Mouse (Mus musculus) c-Kit-negative CD71-positive TER-119-positive erythroid progenitor cells, embryonic 14.5 days (primary cell): ENCODE measurements around the gene Ncapd3.

Experiments used
- DNase-seq: peaks from one replicate; pipeline ENCODE4 v3.0.0-alpha.2; 2013; ENCODE audit warnings: low read depth, low spot score

Gene Ncapd3

DNA sequence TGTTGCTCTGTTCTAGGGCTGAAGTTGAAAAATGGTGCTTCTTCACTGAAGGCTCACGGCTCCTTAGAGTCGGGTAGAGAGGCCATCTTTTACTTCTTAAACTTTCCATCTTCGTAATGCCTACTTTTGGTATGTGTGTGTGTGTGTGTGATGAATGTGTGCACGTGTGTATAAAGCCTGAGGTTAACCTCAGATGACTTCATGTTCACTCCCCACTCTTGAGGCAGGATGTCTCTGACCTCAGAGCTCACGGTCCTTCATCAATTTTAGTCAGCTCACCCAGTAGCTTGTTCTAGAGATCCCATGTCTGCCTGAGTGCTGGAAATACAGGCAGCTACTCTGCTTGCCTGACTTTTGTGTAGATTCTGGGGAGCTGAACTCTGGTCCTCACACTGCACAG is 13.9 kb downstream of the Ncapd3 start:
- no peak for DNase-seq

GRCm38 (mm10) chr9:27049492-27049891 is 19.5 kb downstream of the Ncapd3 start:
- DNase-seq = no peak

GRCm38 (mm10) chr9:27058341-27058740 is 28.4 kb downstream of the Ncapd3 start:
- no peak for DNase-seq

DNA sequence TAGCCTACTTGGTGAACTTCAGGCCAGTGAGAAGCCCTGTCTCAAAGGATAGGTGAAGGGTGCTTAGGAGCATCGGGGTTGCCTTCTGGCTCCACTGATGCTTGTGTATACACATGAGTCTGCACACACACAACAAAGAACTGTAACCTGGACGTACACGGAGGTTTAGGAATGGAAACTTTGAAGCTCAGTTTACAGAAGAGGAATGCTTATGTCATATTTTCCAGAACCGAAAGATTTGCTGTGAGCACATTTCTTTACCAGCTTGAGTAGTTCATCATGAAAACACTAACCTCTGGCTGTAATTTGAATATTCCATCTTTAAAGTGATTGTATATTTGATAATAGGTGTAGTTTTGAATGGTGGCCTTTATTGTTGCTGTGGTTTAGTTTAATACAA is 40.9 kb downstream of the Ncapd3 start:
- no peak for DNase-seq

DNA sequence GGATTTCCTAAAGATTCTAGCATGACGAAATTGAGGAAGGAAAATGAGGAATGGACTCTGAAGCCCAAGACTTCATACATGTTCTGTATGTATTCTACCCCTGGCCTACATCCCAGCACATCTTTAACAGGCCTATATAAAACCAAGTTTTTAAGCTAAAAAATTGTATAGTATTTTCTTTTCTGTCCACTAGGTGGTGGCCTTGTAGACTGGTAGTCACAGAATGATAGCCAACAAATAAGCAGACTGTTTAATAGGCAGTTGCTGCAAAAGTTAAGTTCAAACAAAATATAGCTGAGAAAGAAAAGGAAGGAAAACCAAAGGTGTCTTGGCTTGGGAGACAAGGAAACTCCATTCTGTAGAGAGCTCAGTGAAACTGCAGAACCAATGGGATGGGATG is 44.7 kb downstream of the Ncapd3 start:
- DNase-seq = no peak

DNA sequence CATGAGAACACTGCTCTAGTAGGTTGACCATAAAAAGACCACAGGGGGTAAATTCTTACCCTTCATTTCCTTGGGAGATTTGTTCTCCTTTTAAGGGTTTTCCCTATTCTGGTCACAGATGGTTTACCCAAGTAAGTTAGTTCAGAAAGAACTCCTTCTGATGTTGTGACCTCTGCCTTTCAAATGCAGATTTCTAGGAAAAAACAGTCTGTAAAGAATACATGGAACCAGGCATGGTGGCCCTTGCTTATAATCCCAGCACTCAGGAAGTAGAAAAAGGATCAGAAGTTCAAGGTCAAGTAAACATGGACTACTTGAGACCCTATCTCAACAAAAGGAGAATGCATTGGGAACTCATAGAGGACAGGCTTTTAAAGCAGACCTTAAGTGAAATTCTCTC is 45.8 kb downstream of the Ncapd3 start:
- no peak for DNase-seq

DNA sequence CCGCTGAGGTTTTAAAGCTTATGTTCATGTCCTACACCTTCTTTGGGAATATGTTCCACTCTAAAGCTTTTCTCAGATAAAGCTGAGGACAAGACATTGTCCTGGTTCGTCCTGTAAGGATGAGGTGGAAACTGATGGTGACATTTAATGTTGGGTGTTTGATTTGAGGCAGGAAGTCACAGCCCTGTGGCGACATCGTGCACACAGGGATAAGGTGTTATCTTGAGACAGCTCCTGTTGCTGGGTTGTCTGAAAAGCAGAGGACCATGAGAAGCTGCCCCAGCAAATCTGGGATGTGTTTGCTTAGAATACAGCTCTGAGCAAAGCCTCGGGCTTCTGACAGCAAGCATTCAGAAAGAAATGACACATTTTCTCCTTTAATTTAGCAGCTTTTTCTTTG is 56.3 kb downstream of the Ncapd3 start:
- no peak for DNase-seq

DNA sequence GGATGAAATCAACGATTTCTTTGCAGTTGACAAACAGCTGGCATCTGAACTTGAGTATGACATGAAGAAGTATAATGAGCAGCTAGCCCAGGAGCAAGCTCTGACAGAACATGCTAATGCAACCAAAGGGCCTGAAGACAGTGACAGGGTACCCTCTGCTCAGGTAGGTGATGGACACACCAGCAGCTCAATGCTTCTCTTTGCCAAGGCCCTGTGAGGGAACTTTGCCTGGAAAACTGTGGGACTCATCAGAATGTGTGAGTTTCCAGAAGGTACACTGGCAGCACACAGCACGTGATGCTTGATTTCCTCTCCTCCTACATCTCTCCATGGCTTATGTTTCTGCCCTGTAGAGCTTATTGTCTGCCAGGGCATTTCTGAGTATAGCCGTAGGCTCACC is 57.4 kb downstream of the Ncapd3 start:
- DNase-seq = no peak

- no peak for DNase-seq
Measured at GRCm38 (mm10) chr9:27090134-27090533, 60.2 kb downstream of the Ncapd3 start.

GRCm38 (mm10) chr9:27090801-27091775 is 61.1 kb downstream of the Ncapd3 start:
- no peak for DNase-seq

DNA sequence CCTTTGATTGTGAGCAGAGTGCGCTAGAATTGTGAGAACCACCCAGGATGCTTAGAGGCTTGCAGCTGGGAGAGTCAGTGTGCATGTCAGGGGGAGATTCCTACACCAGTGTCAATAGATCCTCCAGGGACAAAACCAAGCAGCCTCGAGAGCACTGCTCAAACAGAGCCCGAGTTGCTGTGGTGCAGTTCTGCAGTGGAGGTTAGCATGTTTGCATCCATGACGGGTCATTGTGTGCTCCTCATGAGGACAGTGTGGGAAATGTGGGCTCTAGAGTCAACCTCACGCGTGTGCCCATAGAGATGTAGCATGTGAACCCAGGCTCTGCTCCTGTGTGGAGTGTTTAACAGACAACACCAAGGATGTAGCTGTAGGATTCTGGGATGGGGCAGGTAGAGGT is 62.9 kb downstream of the Ncapd3 start:
- DNase-seq = no peak

DNA sequence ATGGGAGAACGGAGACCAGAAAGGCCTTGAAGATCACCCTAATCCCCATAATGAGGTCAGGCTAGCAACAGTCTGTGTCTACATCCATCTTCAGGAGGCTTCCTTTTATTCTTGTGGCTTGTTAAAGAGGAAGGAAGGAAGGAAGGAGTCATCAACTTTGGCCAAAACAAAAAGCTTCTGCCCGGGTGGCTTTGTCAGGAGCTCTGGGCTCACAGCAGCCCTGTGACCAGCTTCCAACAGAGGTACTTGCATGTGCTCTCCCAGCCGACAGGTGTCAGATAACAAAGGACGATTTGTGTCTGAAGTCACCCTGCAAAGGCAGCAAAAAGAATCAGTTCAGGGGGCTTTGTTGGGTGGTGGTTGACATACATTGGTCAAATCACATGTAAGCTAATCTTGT is 68.1 kb downstream of the Ncapd3 start:
- no peak for DNase-seq

- DNase-seq = no peak
Measured at GRCm38 (mm10) chr9:27098557-27098956, 68.6 kb downstream of the Ncapd3 start.

GRCm38 (mm10) chr9:27099474-27099873 is 69.5 kb downstream of the Ncapd3 start:
- no peak for DNase-seq

- no peak for DNase-seq
Measured at GRCm38 (mm10) chr9:27101466-27101865, 71.5 kb downstream of the Ncapd3 start.

GRCm38 (mm10) chr9:27106081-27106480 is 76.1 kb downstream of the Ncapd3 start:
- DNase-seq = no peak

DNA sequence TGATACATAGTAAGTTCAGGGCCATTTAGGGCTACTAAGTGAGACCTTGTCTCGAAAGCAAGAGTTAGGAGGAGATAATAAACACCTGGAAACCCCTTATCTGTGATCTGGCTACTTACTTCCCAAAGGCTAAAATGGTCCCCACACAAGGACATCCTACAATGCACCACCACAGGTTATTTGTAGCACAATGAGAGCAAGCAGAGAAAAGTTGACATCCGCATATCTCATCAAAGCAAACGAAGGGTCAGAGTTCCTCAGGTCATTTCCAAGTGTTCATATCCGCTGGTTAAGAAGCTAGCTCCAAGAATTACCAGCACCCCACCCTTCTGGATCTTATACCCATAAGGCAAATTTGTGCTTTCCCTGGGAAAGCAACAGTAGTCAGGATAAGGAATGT is 78.5 kb downstream of the Ncapd3 start:
- DNase-seq = no peak

GRCm38 (mm10) chr9:27109533-27110514 is 79.8 kb downstream of the Ncapd3 start:
- no peak for DNase-seq

- DNase-seq = no peak
Measured at GRCm38 (mm10) chr9:27110681-27111080, 80.7 kb downstream of the Ncapd3 start.

DNA sequence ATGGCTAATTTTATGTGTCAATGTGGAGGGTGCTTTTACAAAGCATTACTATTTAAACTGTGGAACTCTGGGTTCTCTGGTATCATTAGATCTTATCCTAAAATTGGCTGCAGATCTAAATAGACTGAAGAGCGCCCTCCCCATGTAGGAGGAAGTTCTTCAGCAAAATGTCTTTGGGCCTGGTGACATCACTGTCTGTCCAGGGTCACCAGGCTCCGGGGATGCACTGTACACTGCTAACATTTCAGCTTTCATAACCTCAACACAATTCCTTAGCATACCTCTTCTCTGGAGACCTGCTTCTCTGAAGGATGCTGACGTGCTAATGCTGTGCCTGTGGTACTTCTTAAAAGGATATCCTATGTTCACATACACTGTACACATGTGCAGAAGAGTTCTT is 81.8 kb downstream of the Ncapd3 start:
- no peak for DNase-seq

DNA sequence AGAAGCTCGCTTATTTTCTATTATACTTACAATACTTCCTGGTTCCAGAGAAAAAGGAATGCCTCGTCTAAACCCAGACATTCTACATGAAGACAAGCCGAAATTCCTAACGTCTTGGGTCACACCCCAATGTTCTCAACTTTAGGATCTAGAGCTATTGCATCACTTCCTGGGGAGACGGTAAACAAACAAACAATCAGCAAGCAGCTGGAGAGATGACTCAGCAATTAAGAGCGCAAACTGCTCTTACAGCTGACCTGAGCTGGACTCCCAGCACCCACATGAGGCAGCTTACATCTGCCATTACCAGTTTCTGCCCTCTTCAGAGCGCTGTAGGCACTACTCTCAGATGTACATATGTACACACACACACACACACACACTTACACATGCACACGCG is 91.3 kb downstream of the Ncapd3 start:
- DNase-seq = no peak

DNA sequence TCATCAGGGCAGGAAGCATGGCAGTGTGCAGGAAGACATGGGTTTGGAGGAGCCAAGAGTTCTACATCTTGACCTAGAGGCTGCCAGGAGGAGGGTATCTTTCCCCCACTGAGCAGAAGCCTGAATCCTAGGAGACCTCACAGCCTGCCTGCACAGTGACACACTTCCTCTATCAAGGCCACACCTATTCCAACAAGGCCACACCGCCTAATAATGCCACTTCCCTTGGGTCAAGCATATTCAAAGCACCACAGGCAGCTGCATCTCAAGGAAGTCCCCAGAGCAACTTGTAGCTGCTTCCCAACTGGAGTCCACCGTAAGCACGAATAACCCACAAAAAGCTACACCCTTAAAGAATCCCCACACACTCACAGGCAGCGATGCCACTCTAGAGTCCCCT is 92.1 kb downstream of the Ncapd3 start:
- DNase-seq = no peak
